Mouse (Mus musculus) kidney, adult 2 months (tissue): ENCODE data around the gene Fga. TPM values are rescaled to one million over a fixed set of nuclear protein-coding genes. Genes with fewer than 3 reads are reported as not detected.

ENCODE experiments used
- DNase-seq: peaks from one replicate; pipeline ENCODE4 v3.0.0; 2021
- H3K27ac ChIP-seq: fragments of 200-500 bp; 2 replicates; pipeline ENCODE4 v1.5.1; 2012; ENCODE audit warnings: low read depth, low read length, control low read depth, inconsistent platforms; ENCODE audit not compliant: insufficient read depth
- H3K27me3 ChIP-seq: fragments of 200-500 bp; replicated peaks from 2 replicates; pipeline ENCODE4 v1.6.1; 2012; ENCODE audit warnings: mild to moderate bottlenecking, moderate library complexity, low read length, inconsistent platforms; ENCODE audit not compliant: control insufficient read depth, insufficient read depth
- H3K36me3 ChIP-seq: fragments of 200-500 bp; 2 replicates; pipeline ENCODE4 v1.6.1; 2012; ENCODE audit warnings: mild to moderate bottlenecking, moderate library complexity, low read length, inconsistent platforms; ENCODE audit not compliant: control insufficient read depth, insufficient read depth
- H3K4me1 ChIP-seq: fragments of 200-500 bp; 2 replicates; pipeline ENCODE4 v1.6.1; 2011; ENCODE audit warnings: low read length; ENCODE audit not compliant: control insufficient read depth, insufficient read depth
- H3K4me3 ChIP-seq: fragments of 200-500 bp; 2 replicates; pipeline ENCODE4 v1.5.1; 2011; ENCODE audit warnings: mild to moderate bottlenecking, low read depth, low read length, control low read depth; ENCODE audit not compliant: insufficient read depth
- CTCF ChIP-seq: fragments of 200-500 bp; conservative IDR thresholded peaks from 2 replicates; pipeline ENCODE4 v1.5.1; 2011; ENCODE audit warnings: low read depth, mild to moderate bottlenecking, control low read depth, low read length, moderate library complexity, mixed read lengths; ENCODE audit not compliant: insufficient read depth, insufficient read length
- POLR2A ChIP-seq: fragments of 200-500 bp; IDR thresholded peaks from one replicate; pipeline ENCODE4 v1.6.1; 2011; ENCODE audit warnings: low read depth, low read length, control low read depth
- WGBS: fragments of 180-500 bp; shearing (Covaris S2); methylation state at CpG from one replicate; pipeline ENCODE4 v1.1.7; 2018; 5-methylcytosine and 5-hydroxymethylcytosine counted together
- polyA plus RNA-seq: library from polyadenylated mRNA; depleted of rRNA; stranded (reverse); fragments of >200 nt; gene quantifications from 2 replicates; pipeline ENCODE4 v1.2.3, GENCODE M21; 2012; rRNA removed

Fga gene
- polyA plus RNA-seq, 1 experiment: 5.5 TPM

DNA sequence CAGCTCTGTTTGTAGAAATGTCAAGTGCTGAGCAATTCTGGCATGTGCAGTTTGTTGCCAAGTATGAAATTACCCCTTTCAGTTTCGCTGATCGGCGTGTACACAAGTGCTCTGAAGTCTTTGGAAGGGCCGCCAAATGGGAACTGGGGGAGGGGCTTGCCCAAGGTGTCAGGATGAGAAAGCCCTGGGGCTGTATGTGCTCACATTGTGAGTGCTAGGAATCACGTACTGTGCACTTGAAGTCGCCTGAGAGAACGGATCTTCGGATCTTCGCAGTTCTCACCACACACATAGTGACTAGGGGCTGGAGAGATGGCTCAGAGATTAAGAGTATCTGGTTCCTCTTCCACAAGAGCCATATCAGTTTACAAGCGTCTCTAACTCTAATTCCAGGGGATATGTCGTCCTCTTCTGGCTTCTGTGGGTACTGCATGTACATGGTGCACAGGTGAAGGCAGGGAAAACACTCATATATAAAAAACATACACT is 54.7 kb downstream of the Fga start:
- Histone ChIP-seq H3K4me1 (no peaks in the 10 kb centered on the region), H3K4me3 (peak overlapping the region; percentile 21), H3K36me3 (no peaks in the 10 kb centered on the region), H3K27ac (no peak overlapping the region), H3K27me3 (no peaks in the 10 kb centered on the region)
- DNase-seq: peak; percentile 61
- TF ChIP-seq POLR2A: no peak
- TF ChIP-seq CTCF: peak; percentile 52
- WGBS: 2% methylated on average over 11 of the region's 11 CpGs

Other genes with a start within 250 kb of the Fga start
- gene Rbm46, start 149.6 kb upstream of the Fga start, polyA plus RNA-seq: 0.03 and 0.07 TPM in 2 replicates
- 0.94 and 1.4 TPM in 2 replicates for gene Lrat, start 122.1 kb upstream of the Fga start, polyA plus RNA-seq
- 7.7 and 9.6 TPM in 2 replicates for gene Fgg, start 18.4 kb upstream of the Fga start, polyA plus RNA-seq
- 1.1 and 1.5 TPM in 2 replicates for gene Fgb, start 23.8 kb downstream of the Fga start, polyA plus RNA-seq
- gene Plrg1, start 29.4 kb downstream of the Fga start, polyA plus RNA-seq: 33.1 and 33.3 TPM in 2 replicates
- 0.03 TPM in 2 replicates for gene Dchs2, start 101.9 kb downstream of the Fga start, polyA plus RNA-seq